Mouse (Mus musculus): Measurements from ENCODE around the gene Top1. TPM values are rescaled to one million over a fixed set of nuclear protein-coding genes. Genes with fewer than 3 reads are reported as not detected.
A peak's percentile ranks its signal among the peaks of the same experiment; 100 is the strongest.

Top1 gene
- total and polyA plus RNA-seq, 3 experiments = 89.8 to 312 (median 91.3) TPM

GRCm38 (mm10) chr2:160619300-160619699 is 26.4 kb upstream of the Top1 start:
- no peak overlapping the region for H3K27ac ChIP-seq (ENCODE audit: insufficient read depth, low read depth)
- H3K27me3 ChIP-seq (replicated peaks) = no peaks in the 10 kb centered on the region
- TF ChIP-seq MAFK (IDR thresholded peaks at IDR 0.05; ENCODE audit: insufficient replicate concordance, low read length) (no peak), CTCF (conservative IDR thresholded peaks at IDR 0.05 in 1 of 2, IDR thresholded peaks at IDR 0.05 in 1 of 2; ENCODE audit: low read depth in 2 of 2, low read length in 2 of 2) (no peak), ZNF384 (IDR thresholded peaks at IDR 0.05; ENCODE audit: low read depth, low read length) (no peak), SMC3 (IDR thresholded peaks at IDR 0.05; ENCODE audit: low read depth, low read length) (no peak), RCOR1 (conservative IDR thresholded peaks at IDR 0.05; ENCODE audit: low read depth, low read length) (no peak), NRF1 (IDR thresholded peaks at IDR 0.05; ENCODE audit: low read depth, low read length) (no peak), SIN3A (IDR thresholded peaks at IDR 0.05; ENCODE audit: low read length) (no peak), ELF1 (IDR thresholded peaks at IDR 0.05; ENCODE audit: low read depth, low read length) (no peak), E2F4 (IDR thresholded peaks at IDR 0.05; ENCODE audit: insufficient replicate concordance, low read depth, low read length) (no peak), ZC3H11A (IDR thresholded peaks at IDR 0.05; ENCODE audit: low read depth, low read length) (no peak), MEF2A (IDR thresholded peaks at IDR 0.05; ENCODE audit: borderline replicate concordance, low read depth, low read length) (no peak), CHD1 (IDR thresholded peaks at IDR 0.05; ENCODE audit: low read depth, low read length) (no peak), TCF12 (IDR thresholded peaks at IDR 0.05; ENCODE audit: low read depth, low read length) (no peak), ETS1 (conservative IDR thresholded peaks at IDR 0.05; ENCODE audit: low read depth, low read length) (no peak)
- H3K79me2 ChIP-seq (replicated peaks; ENCODE audit: control insufficient read depth, extremely low read depth, insufficient read depth, poor library complexity, severe bottlenecking) = no peaks in the 10 kb centered on the region
- dilution Hi-C loops (cut with MboI; ENCODE audit: extremely low pct_ligation_motif_present, extremely low pct_unique_long_range_greater_than_20kb, low sequenced_read_pairs) = no loop called here
- no peaks in the 10 kb centered on the region for H3K36me3 ChIP-seq (replicated peaks in 1 of 2; ENCODE audit: control insufficient read depth in 1 of 2, insufficient read depth in 1 of 2, low read length in 1 of 2)
- H3K4me1 ChIP-seq (ENCODE audit: control insufficient read depth in 1 of 2, insufficient read depth in 2 of 2) = peaks cover 17 to 44% of the 10 kb centered on the region in 2 experiments
- H3K4me2 ChIP-seq (ENCODE audit: insufficient read depth, low read depth, poor library complexity, severe bottlenecking) = no peak overlapping the region
- H3K9me3 ChIP-seq (replicated peaks; ENCODE audit: low read length) = peaks cover 5% of the 10 kb centered on the region
- in situ Hi-C loops (cut with MboI; ENCODE audit: low pct_ligation_motif_present, low pct_unique_long_range_greater_than_20kb, low sequenced_read_pairs) = no loop called here
- no peak overlapping the region for H3K9ac ChIP-seq (ENCODE audit: insufficient read depth, low read depth)
- no peak overlapping the region for H3K4me3 ChIP-seq (replicated peaks in 1 of 3; ENCODE audit: low read depth in 2 of 3, low read length in 2 of 3, poor library complexity in 1 of 3)
- DNase-seq (ENCODE audit: extremely low read depth) = no peak

- Histone ChIP-seq H3K36me3 (replicated peaks in 1 of 2; ENCODE audit: control insufficient read depth in 1 of 2, insufficient read depth in 1 of 2, low read length in 1 of 2) (no peaks in the 10 kb centered on the region), H3K9me3 (replicated peaks; ENCODE audit: low read length) (peaks cover 5% of the 10 kb centered on the region), H3K4me2 (ENCODE audit: insufficient read depth, low read depth, poor library complexity, severe bottlenecking) (no peak overlapping the region), H3K79me2 (replicated peaks; ENCODE audit: control insufficient read depth, extremely low read depth, insufficient read depth, poor library complexity, severe bottlenecking) (no peaks in the 10 kb centered on the region), H3K4me1 (ENCODE audit: control insufficient read depth in 1 of 2, insufficient read depth in 2 of 2) (peaks cover 18 to 48% of the 10 kb centered on the region in 2 experiments), H3K4me3 (replicated peaks in 1 of 3; ENCODE audit: low read depth in 2 of 3, low read length in 2 of 3, poor library complexity in 1 of 3) (no peak overlapping the region), H3K27ac (ENCODE audit: insufficient read depth, low read depth) (peak overlapping the region; percentile 52; the same call in 1 of the 2 replicates), H3K27me3 (replicated peaks) (no peaks in the 10 kb centered on the region), H3K9ac (ENCODE audit: insufficient read depth, low read depth) (peak overlapping the region; percentile 28; the same call in 1 of the 2 replicates)
- TF ChIP-seq MAZ (IDR thresholded peaks at IDR 0.05; ENCODE audit: low read depth, low read length) (no peak), PAX5 (IDR thresholded peaks at IDR 0.05; ENCODE audit: low read length) (no peak), USF1 (IDR thresholded peaks at IDR 0.05; ENCODE audit: low read depth, low read length) (no peak), TCF12 (IDR thresholded peaks at IDR 0.05; ENCODE audit: low read depth, low read length) (no peak), MYC (IDR thresholded peaks at IDR 0.05; ENCODE audit: low read depth, low read length) (no peak), IRF4 (IDR thresholded peaks at IDR 0.05; ENCODE audit: low read depth, low read length) (no peak), BHLHE40 (IDR thresholded peaks at IDR 0.05; ENCODE audit: low read depth, low read length) (no peak), CHD2 (IDR thresholded peaks at IDR 0.05; ENCODE audit: low read length) (no peak), POLR2AphosphoS2 (IDR thresholded peaks at IDR 0.05; ENCODE audit: low read depth, low read length) (no peak), ELF1 (IDR thresholded peaks at IDR 0.05; ENCODE audit: low read depth, low read length) (no peak), SMC3 (IDR thresholded peaks at IDR 0.05; ENCODE audit: low read depth, low read length) (no peak), ETS1 (conservative IDR thresholded peaks at IDR 0.05; ENCODE audit: low read depth, low read length) (no peak), ZMIZ1 (IDR thresholded peaks at IDR 0.05; ENCODE audit: low read depth, low read length) (no peak), UBTF (IDR thresholded peaks at IDR 0.05; ENCODE audit: low read depth, low read length) (no peak), RCOR1 (conservative IDR thresholded peaks at IDR 0.05; ENCODE audit: low read depth, low read length) (no peak), CTCF (conservative IDR thresholded peaks at IDR 0.05 in 1 of 2, IDR thresholded peaks at IDR 0.05 in 1 of 2; ENCODE audit: low read depth in 2 of 2, low read length in 2 of 2) (no peak), KAT2A (IDR thresholded peaks at IDR 0.05; ENCODE audit: insufficient replicate concordance, low read length) (no peak), MAX (IDR thresholded peaks at IDR 0.05; ENCODE audit: low read length) (no peak), MAFK (IDR thresholded peaks at IDR 0.05; ENCODE audit: insufficient replicate concordance, low read length) (no peak), MEF2A (IDR thresholded peaks at IDR 0.05; ENCODE audit: borderline replicate concordance, low read depth, low read length) (no peak)
- DNase-seq (ENCODE audit: extremely low read depth) = no peak
- in situ Hi-C loops (cut with MboI; ENCODE audit: low pct_ligation_motif_present, low pct_unique_long_range_greater_than_20kb, low sequenced_read_pairs) (no loop called here), dilution Hi-C loops (cut with MboI; ENCODE audit: extremely low pct_ligation_motif_present, extremely low pct_unique_long_range_greater_than_20kb, low sequenced_read_pairs) (no loop called here)
Observed at GRCm38 (mm10) chr2:160619831-160620230, 25.9 kb upstream of the Top1 start.

Measured in CH12.LX (cell line).